Mouse (Mus musculus) midbrain, embryonic 10.5 days (tissue): ENCODE results near the gene Lepr. TPM values are rescaled to one million over a fixed set of nuclear protein-coding genes. Genes with fewer than 3 reads are reported as not detected.
"Not testable (repeated sequence)": the region's sequence is repeated elsewhere in the genome, so short reads cannot be mapped to it uniquely, and the experiment has no call there.

ENCODE experiments used
- DNase-seq: peaks from one replicate; pipeline ENCODE4 v3.0.0-alpha.2; 2017; ENCODE audit warnings: low spot score
- H3K27ac ChIP-seq: fragments of 300-500 bp; sonication (generic); replicated peaks from 2 replicates; pipeline ENCODE4 v1.5.1; 2016; ENCODE audit warnings: mild to moderate bottlenecking
- H3K27me3 ChIP-seq: fragments of 300-500 bp; sonication (generic); 2 replicates; pipeline ENCODE4 v1.6.1; 2016; ENCODE audit warnings: low read depth, mild to moderate bottlenecking; ENCODE audit not compliant: poor library complexity, severe bottlenecking
- H3K36me3 ChIP-seq: fragments of 300-500 bp; sonication (generic); 2 replicates; pipeline ENCODE4 v1.6.1; 2016; ENCODE audit warnings: mild to moderate bottlenecking, moderate library complexity
- H3K4me1 ChIP-seq: fragments of 300-500 bp; sonication (generic); 2 replicates; pipeline ENCODE4 v1.6.1; 2016
- H3K4me3 ChIP-seq: fragments of 300-500 bp; sonication (generic); 2 replicates; pipeline ENCODE4 v1.5.1; 2016; ENCODE audit warnings: mild to moderate bottlenecking, moderate library complexity
- H3K9me3 ChIP-seq: fragments of 300-500 bp; sonication (generic); replicated peaks from 2 replicates; pipeline ENCODE4 v1.6.1; 2016; ENCODE audit warnings: mild to moderate bottlenecking
- WGBS: fragments of 180-500 bp; shearing (Covaris S2); methylation state at CpG from one replicate; pipeline ENCODE4 v1.1.7; 2016; 5-methylcytosine and 5-hydroxymethylcytosine counted together
- polyA plus RNA-seq: library from polyadenylated mRNA; unstranded; fragments of >200 nt; fragmentation: Nextera tagmentation; extraction: Ambion mirVana; gene quantifications from 2 replicates; pipeline ENCODE4 v1.2.1, GENCODE M21; 2016

Lepr gene
- polyA plus RNA-seq, 1 experiment from 2014 or later = 2.0 TPM

DNA sequence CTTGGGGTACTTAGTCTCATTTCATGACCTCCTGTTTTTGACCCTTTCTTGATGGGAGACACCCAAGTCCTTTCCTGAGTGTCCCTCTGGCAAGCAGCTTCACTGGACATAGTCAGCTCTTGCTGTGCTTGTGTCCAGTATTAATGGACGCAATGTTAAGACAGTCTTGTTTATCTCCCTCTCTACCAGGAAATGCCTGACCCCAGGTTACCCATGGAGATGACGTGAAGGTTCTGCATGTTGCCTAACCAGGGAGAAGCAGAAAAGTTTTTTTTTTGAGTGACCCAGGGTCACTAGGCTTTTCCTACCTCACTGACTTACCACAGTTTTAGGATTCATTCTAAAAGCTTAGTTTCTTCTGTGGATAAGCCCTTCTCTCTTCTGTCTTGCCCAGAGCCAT lies 24.8 kb downstream of the Lepr start:
- DNase-seq = no peak
- H3K4me3 ChIP-seq = no peak overlapping the region
- no peak overlapping the region for H3K27ac ChIP-seq
- WGBS = 76% methylated on average over 2 of the region's 2 CpGs
- H3K27me3 ChIP-seq = no peaks in the 10 kb centered on the region
- no peaks in the 10 kb centered on the region for H3K4me1 ChIP-seq
- H3K9me3 ChIP-seq = no peaks in the 10 kb centered on the region
- no peaks in the 10 kb centered on the region for H3K36me3 ChIP-seq

DNA sequence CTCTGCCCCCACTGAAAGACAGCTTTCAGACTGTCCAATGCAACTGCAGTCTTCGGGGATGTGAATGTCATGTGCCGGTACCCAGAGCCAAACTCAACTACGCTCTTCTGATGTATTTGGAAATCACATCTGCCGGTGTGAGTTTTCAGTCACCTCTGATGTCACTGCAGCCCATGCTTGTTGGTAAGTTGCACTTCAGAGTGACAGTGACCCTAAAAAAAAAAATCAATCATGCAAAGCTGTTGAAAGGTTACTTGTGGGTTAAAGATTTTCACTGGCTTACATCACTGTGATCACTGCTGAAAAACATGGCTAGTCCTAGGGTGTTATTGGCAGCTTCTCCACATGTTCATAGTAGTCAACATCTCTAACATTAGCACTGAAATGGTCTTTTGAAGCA lies 28.3 kb downstream of the Lepr start:
- 97% methylated on average over 4 of the region's 4 CpGs for WGBS

DNA sequence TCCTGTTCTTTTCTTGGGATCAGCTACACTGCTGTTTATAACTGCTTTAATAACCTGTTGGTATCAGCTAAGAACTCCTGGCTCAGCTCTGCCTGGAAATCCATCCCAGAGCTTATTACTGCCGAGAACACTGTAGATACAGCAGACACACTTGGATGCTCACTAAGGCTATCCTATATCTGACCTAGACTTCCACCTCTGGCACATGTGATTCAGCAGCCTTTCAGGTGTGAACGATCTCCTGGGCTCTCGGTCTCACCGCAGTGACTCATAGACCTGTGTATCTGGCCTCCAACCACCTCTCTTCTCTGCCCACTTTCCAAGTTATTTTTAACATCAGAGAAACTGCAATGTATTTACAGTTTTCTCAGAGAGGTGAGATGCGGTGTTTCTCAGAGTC lies 43.3 kb downstream of the Lepr start:
- DNase-seq = no peak
- H3K4me1 ChIP-seq = no peaks in the 10 kb centered on the region
- no peak overlapping the region for H3K27ac ChIP-seq
- H3K4me3 ChIP-seq = no peak overlapping the region
- H3K27me3 ChIP-seq = no peaks in the 10 kb centered on the region
- no peaks in the 10 kb centered on the region for H3K9me3 ChIP-seq
- WGBS = 92% methylated on average over 5 of the region's 5 CpGs
- no peaks in the 10 kb centered on the region for H3K36me3 ChIP-seq

More for the DNA sequence above, 28.3 kb downstream of the Lepr start:
- DNase-seq = no peak
- Histone ChIP-seq H3K27me3 (no peaks in the 10 kb centered on the region), H3K4me3 (no peak overlapping the region), H3K27ac (no peak overlapping the region), H3K9me3 (no peaks in the 10 kb centered on the region), H3K4me1 (no peaks in the 10 kb centered on the region), H3K36me3 (no peaks in the 10 kb centered on the region)

DNA sequence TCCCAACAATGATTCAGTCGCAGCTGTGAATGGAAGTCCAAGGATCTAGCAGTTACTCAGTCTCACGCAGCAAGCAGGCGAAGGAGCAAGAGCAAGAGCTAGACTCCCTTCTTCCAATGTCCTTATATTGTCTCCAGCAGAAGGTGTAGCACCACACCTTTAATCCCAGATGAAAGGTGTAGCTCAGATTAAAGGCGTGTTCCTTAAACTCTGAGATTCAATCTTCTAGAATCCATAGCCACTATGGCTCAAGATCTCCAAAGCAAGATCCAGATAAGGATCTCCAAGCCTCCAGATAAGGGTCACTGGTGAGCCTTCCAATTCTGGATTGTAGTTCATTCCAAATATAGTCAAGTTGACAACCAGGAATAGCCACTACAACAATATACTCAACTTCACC lies 126.7 kb downstream of the Lepr start, which contains the start of gene B020004J07Rik:
B020004J07Rik (minus strand) TSS at position 101 of the 400 bp plus-strand sequence.
- not testable (repeated sequence) for H3K27me3 ChIP-seq, H3K9me3 ChIP-seq, H3K4me1 ChIP-seq, H3K4me3 ChIP-seq, H3K36me3 ChIP-seq, DNase-seq, H3K27ac ChIP-seq
- 91% methylated on average over 4 of the region's 4 CpGs for WGBS

DNA sequence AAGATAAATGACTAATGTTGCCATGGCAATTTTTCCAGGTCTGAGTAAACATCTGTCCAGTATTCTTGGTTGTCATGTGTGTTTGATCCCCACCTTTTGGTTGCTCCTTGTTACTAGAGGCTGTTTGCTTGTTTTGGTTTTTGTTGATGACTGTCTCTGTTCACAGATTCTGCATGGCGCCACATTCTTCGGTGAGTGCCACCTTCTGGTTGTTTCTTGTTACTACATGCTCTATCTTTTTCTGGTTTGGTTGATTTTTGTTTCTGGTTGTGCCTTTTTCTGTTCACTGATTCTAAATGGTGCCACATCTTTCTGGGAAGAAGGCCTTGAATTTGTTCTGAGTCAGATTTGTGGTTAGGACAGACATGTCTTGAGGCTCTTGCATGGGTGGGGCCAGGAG lies 133.7 kb downstream of the Lepr start:
- Histone ChIP-seq H3K4me3 (no peak overlapping the region), H3K27me3 (no peaks in the 10 kb centered on the region), H3K9me3 (peaks cover 25% of the 10 kb centered on the region), H3K4me1 (no peaks in the 10 kb centered on the region), H3K27ac (no peak overlapping the region), H3K36me3 (no peaks in the 10 kb centered on the region)
- 66% methylated on average over 2 of the region's 2 CpGs for WGBS
- DNase-seq = no peak

DNA sequence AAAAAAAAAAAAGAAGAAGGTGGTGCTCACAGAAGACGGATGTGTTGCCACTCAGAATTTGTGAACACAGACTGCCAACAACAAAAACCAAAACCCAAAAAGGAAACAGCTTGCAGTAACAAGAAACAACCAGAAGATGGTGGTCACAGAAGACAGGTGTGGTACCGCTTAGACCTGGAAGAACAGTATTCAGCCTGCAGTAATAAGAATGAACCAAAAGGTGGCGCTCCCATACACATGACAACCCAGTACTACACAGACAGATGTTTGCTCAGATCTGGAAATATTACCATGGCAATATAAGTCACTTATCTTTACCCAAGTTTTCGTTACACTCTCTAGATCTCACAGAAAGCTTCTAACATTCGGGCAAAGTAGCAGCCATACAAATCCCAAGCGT lies 143.7 kb downstream of the Lepr start:
- Histone ChIP-seq H3K4me3 (no peak overlapping the region), H3K36me3 (no peaks in the 10 kb centered on the region), H3K4me1 (no peaks in the 10 kb centered on the region), H3K9me3 (no peaks in the 10 kb centered on the region), H3K27me3 (no peaks in the 10 kb centered on the region), H3K27ac (no peak overlapping the region)
- 48% methylated on average over 6 of the region's 6 CpGs for WGBS
- no peak for DNase-seq

DNA sequence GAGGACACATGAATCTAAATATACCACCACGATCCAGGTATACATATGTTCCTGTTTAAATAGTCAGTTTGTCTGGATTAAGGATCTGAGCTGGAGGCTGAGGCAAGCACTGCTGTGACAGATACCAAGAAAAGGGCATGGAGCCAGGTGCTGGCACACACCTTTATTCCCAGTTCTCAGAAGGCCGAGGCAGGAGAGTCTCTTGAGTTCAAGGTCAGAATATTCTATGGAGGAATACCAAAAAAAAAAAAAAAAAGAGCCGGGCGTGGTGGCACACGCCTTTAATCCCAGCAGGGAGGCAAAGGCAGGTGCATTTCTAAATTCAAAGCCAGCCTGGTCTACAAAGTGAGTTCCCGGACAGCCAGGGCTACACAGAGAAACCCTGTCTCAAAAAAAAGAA lies 145.1 kb downstream of the Lepr start:
- DNase-seq = no peak
- Histone ChIP-seq H3K36me3 (no peaks in the 10 kb centered on the region), H3K4me3 (no peak overlapping the region), H3K4me1 (no peaks in the 10 kb centered on the region), H3K9me3 (no peaks in the 10 kb centered on the region), H3K27ac (no peak overlapping the region), H3K27me3 (no peaks in the 10 kb centered on the region)
- 90% methylated on average over 6 of the region's 6 CpGs for WGBS

Other genes starting within 250 kb of the Lepr start
- 1.2 and 3.0 TPM in 2 replicates for gene Dnajc6, start 220.8 kb upstream of the Lepr start, polyA plus RNA-seq
- gene Leprot, start 69.7 kb upstream of the Lepr start, polyA plus RNA-seq = 65.6 and 73.6 TPM in 2 replicates
- not detected in 2 replicates for gene B020004J07Rik, start 126.6 kb downstream of the Lepr start, polyA plus RNA-seq
- gene C130073F10Rik, start 176.4 kb downstream of the Lepr start, polyA plus RNA-seq = not detected in 2 replicates
- not detected in 2 replicates for gene Gm12800, start 191.7 kb downstream of the Lepr start, polyA plus RNA-seq
- not detected in 2 replicates for gene Gm12794, start 223.0 kb downstream of the Lepr start, polyA plus RNA-seq